In the genomic region with DNA sequence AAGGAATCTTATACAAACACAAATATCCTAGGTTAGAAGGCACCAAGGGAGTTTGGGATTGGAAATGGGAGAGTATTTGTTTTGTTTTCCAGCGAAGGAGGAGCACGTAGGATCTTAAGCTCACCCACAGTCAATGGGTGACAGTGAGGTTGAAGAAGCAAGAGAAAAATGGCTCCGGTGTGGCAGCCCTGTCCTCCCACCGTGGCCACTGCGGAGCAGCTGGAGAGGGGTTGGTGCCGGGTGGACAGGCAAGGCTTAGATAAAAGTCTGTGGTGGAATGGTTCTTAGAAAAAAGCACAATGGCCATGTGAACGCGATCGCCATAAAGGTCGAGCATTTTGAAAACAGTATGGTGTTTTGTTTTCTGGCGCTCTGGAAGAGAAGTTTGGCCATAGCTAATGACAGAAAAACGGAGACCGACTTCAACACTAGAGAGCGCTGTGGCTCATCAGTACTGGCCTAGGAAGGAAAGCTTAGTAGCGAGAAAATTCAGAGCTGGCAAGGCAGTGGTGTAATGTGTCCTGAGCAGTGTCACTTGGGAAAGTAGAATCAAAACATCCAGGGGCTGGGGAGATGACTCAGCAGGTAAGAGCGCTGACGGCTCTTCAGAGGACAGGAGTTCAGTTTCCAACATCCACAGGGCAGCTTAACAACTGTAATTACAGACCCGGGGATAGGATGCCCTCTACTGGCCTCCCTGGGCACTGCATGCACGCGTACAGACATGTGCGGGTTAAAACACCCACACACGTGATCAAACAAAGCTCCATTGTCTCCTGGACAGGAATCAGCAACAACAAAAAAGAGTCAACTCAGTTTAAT, we compare ENCODE assay signal across 7 mouse cellular contexts. TPM values are rescaled to one million over a fixed set of nuclear protein-coding genes. Genes with fewer than 3 reads are reported as not detected.
DNase-seq lines count a peak whose midpoint lies in the region; ATAC-seq and TF ChIP-seq lines count a peak whose summit lies in the region.

No protein-coding gene starts in this region.

- H3K9ac ChIP-seq in intestine, postnatal 0 days (ENCODE audit: low read depth, low read length) = no peak overlapping the region
- H3K9ac ChIP-seq in midbrain, embryonic 12.5 days (replicated peaks) = no peak overlapping the region

- intact Hi-C loops in left cerebral cortex, postnatal 4 days (cut with DNase I) = loop anchor here (10.0 kb wide), 2 partner anchors 1285 to 1805 kb away; no protein-coding TSS in a partner anchor

- H3K27ac ChIP-seq in embryonic facial prominence, embryonic 10.5 days (replicated peaks) = no peak overlapping the region
- H3K27ac ChIP-seq in intestine, postnatal 0 days (ENCODE audit: low read depth, low read length) = no peak overlapping the region
- no peak overlapping the region for H3K27ac ChIP-seq in midbrain, embryonic 12.5 days (replicated peaks)
- H3K27ac ChIP-seq in small intestine, adult 2 months (ENCODE audit: insufficient read depth, low read depth, low read length) = no peak overlapping the region

- peak overlapping the region; percentile 57 for H3K4me2 ChIP-seq in intestine, postnatal 0 days (replicated peaks; ENCODE audit: low read depth)
- peak overlapping the region; percentile 42 for H3K4me2 ChIP-seq in midbrain, embryonic 12.5 days (replicated peaks)

- peak overlapping the region; percentile 49 for H3K4me3 ChIP-seq in embryonic facial prominence, embryonic 10.5 days
- H3K4me3 ChIP-seq in intestine, postnatal 0 days (ENCODE audit: low read depth, low read length) = peak overlapping the region; percentile 27
- H3K4me3 ChIP-seq in midbrain, embryonic 12.5 days = 0 out of 2 replicates have a peak overlapping the region, but pooled peaks have one; percentile 19
- H3K4me3 ChIP-seq in small intestine, adult 2 months (ENCODE audit: low read depth, low read length) = peak overlapping the region; percentile 32; the same call in 1 of the 2 replicates

- peak; percentile 83 for DNase-seq in adrenal gland, postnatal 10 days
- DNase-seq in embryonic facial prominence, embryonic 10.5 days (ENCODE audit: low spot score) = peak; percentile 89
- peak; percentile 38 for DNase-seq in gonadal fat pad, adult 2 months (ENCODE audit: low read depth)
- DNase-seq in left cerebral cortex, postnatal 4 days = peak; percentile 83

- WGBS in embryonic facial prominence, embryonic 10.5 days = 19% methylated on average over 22 of the region's 22 CpGs
- WGBS in intestine, postnatal 0 days = 21% methylated on average over 22 of the region's 22 CpGs
- WGBS in midbrain, embryonic 12.5 days = 19% methylated on average over 22 of the region's 22 CpGs
- WGBS in small intestine, adult 2 months = 20% methylated on average over 22 of the region's 22 CpGs

- no peak for TF ChIP-seq POLR2A in small intestine, adult 2 months (IDR thresholded peaks at IDR 0.05; ENCODE audit: low read depth, low read length)

- H3K9me3 ChIP-seq in embryonic facial prominence, embryonic 10.5 days = no peaks in the 10 kb centered on the region
- H3K9me3 ChIP-seq in intestine, postnatal 0 days (ENCODE audit: control insufficient read depth) = no peaks in the 10 kb centered on the region
- no peaks in the 10 kb centered on the region for H3K9me3 ChIP-seq in midbrain, embryonic 12.5 days

- no peaks in the 10 kb centered on the region for H3K27me3 ChIP-seq in embryonic facial prominence, embryonic 10.5 days (replicated peaks; ENCODE audit: low read depth, poor library complexity, severe bottlenecking)
- no peaks in the 10 kb centered on the region for H3K27me3 ChIP-seq in intestine, postnatal 0 days (replicated peaks; ENCODE audit: control insufficient read depth, insufficient read depth, low read length)
- H3K27me3 ChIP-seq in midbrain, embryonic 12.5 days = no peaks in the 10 kb centered on the region
- no peaks in the 10 kb centered on the region for H3K27me3 ChIP-seq in small intestine, adult 2 months (ENCODE audit: control insufficient read depth, insufficient read depth, low read length)

- TF ChIP-seq CTCF in intestine, postnatal 0 days (IDR thresholded peaks at IDR 0.05; ENCODE audit: low read depth) = peak; percentile 87
- peak; percentile 96; the same call in 1 of the 2 replicates for TF ChIP-seq CTCF in small intestine, adult 2 months (IDR thresholded peaks at IDR 0.05; ENCODE audit: extremely low read depth, insufficient read length, insufficient replicate concordance, low read depth, low read length)

- peaks cover 11% of the 10 kb centered on the region for H3K4me1 ChIP-seq in embryonic facial prominence, embryonic 10.5 days
- H3K4me1 ChIP-seq in intestine, postnatal 0 days (replicated peaks; ENCODE audit: control insufficient read depth, insufficient read depth, low read length) = no peaks in the 10 kb centered on the region
- H3K4me1 ChIP-seq in midbrain, embryonic 12.5 days = no peaks in the 10 kb centered on the region
- no peaks in the 10 kb centered on the region for H3K4me1 ChIP-seq in small intestine, adult 2 months (ENCODE audit: control insufficient read depth, insufficient read depth, insufficient read length, low read length)

- peak; percentile 89 for ATAC-seq in intestine, postnatal 0 days
- ATAC-seq in midbrain, embryonic 12.5 days (ENCODE audit: low FRiP score, low read depth) = peak; percentile 76

- no peaks in the 10 kb centered on the region for H3K36me3 ChIP-seq in embryonic facial prominence, embryonic 10.5 days (replicated peaks)
- H3K36me3 ChIP-seq in intestine, postnatal 0 days (ENCODE audit: control insufficient read depth, insufficient read depth) = no peaks in the 10 kb centered on the region
- no peaks in the 10 kb centered on the region for H3K36me3 ChIP-seq in midbrain, embryonic 12.5 days
- H3K36me3 ChIP-seq in small intestine, adult 2 months (ENCODE audit: control insufficient read depth, insufficient read depth, low read length) = peaks cover 2% of the 10 kb centered on the region

RNA-seq across cellular contexts. Expression of a gene that starts 14.8 kb away (rescaled TPM):
- total RNA-seq in adrenal gland, postnatal 10 days (2021) = under 1 TPM in 1 of 2 experiments, not detected in 1; 0.79 TPM
- 0.48 and 1.0 TPM in 2 replicates for polyA plus RNA-seq in embryonic facial prominence, embryonic 10.5 days (2016; fragmentation: Nextera tagmentation; extraction: Ambion mirVana)
- 0.38 and 1.1 TPM in 2 replicates for polyA plus RNA-seq in gonadal fat pad, adult 2 months (2012; rRNA removed)
- polyA plus RNA-seq in intestine, postnatal 0 days (2015; fragmentation: Nextera tagmentation; extraction: Ambion mirVana) = 0.18 TPM in 1 of 2 replicates, not detected in the other
- total RNA-seq in left cerebral cortex, postnatal 4 days (2021) = 1 to 10 TPM in 1 of 2 experiments, under 1 TPM in 1; 0.82 to 1.5 TPM
- 0.38 and 1.5 TPM in 2 replicates for polyA plus RNA-seq in midbrain, embryonic 12.5 days (2016; fragmentation: Nextera tagmentation; extraction: Ambion mirVana)
- polyA plus RNA-seq in small intestine, adult 2 months (2012; rRNA removed) = not detected in 2 replicates

RNA-seq across cellular contexts. Expression of a gene that starts 49.6 kb away (rescaled TPM):
- 10 to 100 TPM; 18.3 to 18.8 TPM for total RNA-seq in adrenal gland, postnatal 10 days (2021)
- 76.5 and 91.3 TPM in 2 replicates for polyA plus RNA-seq in embryonic facial prominence, embryonic 10.5 days (2016; fragmentation: Nextera tagmentation; extraction: Ambion mirVana)
- 11.4 and 12.8 TPM in 2 replicates for polyA plus RNA-seq in gonadal fat pad, adult 2 months (2012; rRNA removed)
- polyA plus RNA-seq in intestine, postnatal 0 days (2015; fragmentation: Nextera tagmentation; extraction: Ambion mirVana) = 48.2 and 51.4 TPM in 2 replicates
- 10 to 100 TPM; 16.4 to 17.5 TPM for total RNA-seq in left cerebral cortex, postnatal 4 days (2021)
- polyA plus RNA-seq in midbrain, embryonic 12.5 days (2016; fragmentation: Nextera tagmentation; extraction: Ambion mirVana) = 52.2 and 56.9 TPM in 2 replicates
- polyA plus RNA-seq in small intestine, adult 2 months (2012; rRNA removed) = 35.0 and 47.6 TPM in 2 replicates

Comparison
In these comparisons a context has a peak if more than half of its experiments do, and no peak if none do; other contexts are left out.
1. DNase-seq: peak in every context shown above with its lines; median percentile 89 in embryonic facial prominence, embryonic 10.5 days; 83 in adrenal gland, postnatal 10 days; 83 in left cerebral cortex, postnatal 4 days; 38 in gonadal fat pad, adult 2 months.